Mouse (Mus musculus) frontal cortex, postnatal 25 days (tissue): ENCODE results near the gene Map6.

Source experiments
- DNase-seq, 2 experiments: peaks; one replicate each; pipeline ENCODE4 v3.0.0; 2022; ENCODE audit warnings: low spot score in 2 of 2

Map6 gene

DNA sequence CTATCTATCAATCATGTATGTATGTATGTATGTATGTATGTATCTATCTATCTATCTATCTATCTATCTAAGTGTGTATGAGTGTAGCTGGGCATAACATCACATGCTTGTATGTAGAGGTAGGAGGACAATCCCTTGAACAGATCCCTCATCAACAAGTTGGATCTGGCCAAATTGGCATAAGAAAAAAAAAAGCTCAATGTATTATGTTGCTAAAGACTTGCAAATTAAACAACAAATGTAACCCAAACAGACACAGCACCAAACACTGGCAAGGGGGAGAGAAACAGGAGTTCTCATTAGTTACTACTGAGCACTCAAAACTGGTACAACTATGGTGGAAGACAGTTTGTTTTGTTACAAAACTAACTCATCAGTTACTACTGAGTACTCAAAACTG, 2.6 kb upstream of the Map6 start:
- DNase-seq: no peak

DNA sequence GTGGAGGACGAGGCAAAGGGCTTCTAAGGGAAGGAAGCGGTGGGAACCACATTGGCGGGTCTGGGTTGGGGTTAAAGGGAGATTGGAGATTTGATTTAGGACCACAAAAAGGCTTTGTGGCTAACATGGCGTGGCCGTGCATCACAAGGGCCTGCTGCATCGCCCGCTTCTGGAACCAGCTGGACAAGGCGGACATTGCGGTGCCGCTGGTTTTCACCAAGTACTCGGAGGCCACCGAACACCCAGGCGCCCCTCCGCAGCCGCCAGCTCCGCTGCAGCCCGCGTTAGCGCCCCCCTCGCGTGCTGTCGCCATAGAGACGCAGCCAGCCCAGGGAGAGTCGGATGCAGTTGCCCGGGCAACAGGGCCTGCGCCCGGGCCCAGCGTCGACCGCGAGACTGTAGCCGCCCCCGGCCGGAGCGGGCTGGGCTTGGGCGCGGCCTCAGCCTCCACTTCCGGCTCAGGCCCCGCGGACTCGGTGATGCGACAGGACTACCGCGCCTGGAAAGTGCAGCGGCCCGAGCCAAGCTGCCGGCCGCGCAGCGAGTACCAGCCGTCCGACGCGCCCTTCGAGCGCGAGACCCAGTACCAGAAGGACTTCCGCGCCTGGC, 754 bp downstream of the Map6 start:
- peak; percentile 60 to 74 for DNase-seq

DNA sequence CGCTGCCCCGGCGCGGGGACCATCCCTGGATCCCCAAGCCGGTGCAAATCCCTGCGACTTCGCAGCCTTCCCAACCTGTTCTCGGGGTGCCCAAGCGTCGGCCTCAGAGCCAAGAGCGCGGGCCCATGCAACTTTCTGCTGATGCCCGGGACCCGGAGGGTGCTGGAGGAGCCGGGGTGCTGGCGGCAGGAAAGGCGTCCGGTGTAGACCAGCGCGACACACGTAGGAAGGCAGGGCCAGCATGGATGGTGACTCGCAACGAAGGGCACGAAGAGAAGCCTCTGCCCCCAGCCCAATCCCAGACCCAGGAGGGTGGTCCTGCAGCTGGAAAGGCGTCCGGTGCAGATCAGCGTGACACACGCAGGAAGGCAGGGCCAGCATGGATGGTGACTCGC, 1.3 kb downstream of the Map6 start:
- DNase-seq: no peak

DNA sequence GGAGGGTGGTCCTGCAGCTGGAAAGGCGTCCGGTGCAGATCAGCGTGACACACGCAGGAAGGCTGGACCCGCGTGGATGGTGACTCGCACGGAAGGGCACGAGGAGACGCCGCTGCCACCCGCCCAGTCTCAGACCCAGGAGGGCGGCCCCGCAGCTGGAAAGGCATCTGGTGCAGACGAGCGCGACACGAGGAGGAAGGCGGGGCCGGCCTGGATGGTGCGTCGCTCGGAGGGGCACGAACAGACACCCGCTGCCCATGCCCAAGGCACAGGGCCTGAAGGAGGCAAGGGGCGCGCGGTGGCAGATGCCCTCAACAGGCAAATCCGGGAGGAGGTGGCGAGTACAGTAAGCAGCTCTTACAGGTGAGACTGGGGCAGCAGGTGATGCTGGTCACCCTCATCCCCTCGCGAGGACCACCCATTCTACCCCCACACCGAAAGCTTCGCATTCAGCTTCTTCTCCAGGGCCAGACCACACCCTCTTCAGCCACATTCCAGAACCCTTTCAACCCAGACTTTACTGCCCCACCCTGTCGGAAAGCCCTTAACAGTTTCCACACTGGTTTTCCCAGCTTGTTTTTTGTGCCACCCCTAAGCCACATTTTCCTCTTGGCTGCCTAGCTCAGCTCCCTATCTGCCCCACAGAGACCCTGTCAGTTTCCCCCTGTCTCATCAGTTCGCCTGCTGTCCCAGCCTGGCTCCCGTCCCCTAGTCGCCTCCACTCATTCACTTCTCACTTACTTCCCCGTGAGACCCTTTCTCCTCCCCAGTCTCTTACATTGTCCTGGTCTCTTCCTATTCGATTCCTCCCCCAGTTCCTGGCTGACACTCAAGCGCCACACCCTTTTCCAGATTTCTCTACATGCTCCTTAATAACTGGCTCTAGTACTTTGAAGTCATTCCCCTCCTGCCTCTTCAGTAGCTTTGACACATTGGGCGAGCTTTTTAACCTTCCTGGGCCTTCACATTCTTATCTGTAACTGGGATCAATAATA, 2.0 kb downstream of the Map6 start:
- DNase-seq: no peak

DNA sequence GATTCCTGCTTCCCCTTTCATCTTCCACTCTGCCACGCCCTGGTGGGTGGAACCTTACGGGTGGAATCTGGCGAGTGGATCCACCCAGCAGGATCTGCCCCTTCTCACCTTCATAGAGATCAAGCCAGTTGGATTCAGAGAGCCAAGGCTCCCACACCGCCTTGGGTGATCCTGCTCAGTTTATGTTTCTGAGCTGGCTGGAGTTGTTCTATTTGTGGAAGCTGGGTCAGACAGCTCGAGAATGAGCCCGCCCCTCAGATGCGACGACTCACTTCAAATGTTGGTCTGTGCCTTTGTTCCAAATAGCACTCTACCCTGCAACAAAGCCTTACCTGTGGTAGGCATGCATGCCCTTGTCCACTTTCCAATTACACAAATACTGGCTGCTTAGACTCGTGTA, 4.4 kb downstream of the Map6 start:
- DNase-seq: no peak

DNA sequence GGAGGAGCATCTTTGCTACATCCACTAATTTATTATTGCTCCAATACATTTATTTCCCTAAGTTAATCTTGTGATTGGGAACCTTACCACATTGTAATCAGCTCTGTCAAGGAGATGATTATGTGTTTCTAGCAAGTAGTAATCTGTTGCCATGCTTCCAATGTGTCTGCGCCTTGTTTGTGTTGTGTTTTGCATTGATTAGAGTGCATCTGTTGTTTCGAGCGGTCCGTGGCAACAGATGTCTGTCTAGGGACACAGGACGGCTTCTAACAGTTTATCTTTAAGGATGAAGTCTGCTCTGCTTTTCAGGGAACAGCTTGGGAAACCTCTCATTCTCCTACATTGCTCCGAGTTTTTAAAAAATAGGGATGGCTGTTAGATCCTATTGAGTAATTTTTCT, 7.9 kb downstream of the Map6 start:
- DNase-seq: no peak

DNA sequence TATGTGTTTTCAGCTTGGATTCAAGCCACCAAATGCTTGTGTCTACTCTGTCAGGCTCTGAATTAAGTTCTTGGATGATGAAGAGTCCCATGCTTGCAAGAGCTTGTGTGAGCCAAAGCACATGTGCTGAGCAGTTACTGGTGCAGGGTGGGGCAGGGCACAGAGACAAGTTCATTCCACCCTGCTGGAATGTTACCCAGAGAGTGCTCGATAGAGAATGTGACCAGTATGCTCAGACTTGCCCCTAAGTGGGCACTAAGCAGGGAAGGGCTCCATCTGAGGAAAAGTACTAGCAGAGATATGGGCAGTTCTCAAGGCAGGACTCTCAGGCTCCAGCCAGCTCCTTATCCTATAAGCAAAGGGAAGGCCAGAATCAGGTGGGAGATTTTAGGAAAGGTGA, 9.4 kb downstream of the Map6 start:
- no peak for DNase-seq

DNA sequence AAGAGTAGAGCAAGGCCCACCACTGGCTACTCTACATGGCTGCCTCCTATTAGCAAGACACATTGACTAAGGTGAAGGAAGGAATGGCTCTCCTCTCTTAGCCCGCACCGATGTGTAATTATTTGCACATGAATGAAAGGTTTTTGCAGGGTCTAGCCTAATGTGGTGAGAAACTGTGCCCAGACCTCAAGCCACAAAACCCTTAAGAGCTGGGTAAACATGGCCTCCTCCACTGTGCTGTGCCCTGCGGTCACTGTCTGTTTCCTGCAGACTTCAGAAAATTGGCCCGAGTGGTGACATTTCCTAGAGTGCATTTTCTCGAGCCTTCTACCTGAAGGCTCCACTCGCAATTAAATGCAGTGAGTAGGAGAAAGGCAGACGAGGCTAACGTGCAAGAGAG, 11.1 kb downstream of the Map6 start:
- DNase-seq: no peak

DNA sequence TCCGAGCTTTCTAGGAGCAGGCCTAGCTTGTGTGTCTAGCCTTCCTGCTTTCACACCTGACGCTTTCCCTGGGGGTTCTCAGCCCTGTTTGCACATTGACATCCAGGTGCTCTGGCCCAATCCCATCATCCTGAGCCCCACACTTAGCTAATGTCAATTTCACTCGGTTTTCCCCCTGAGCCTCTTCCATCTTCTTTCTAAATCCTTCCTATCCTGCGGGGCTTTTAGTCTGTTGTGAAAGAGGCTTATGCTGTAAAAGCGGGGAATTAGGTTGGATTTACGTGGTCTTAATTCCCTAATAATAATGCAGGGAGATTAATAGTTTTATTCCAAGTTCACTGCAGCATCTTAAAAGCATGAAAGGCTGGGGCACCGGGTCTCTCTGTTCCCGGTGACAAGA, 12.3 kb downstream of the Map6 start:
- no peak for DNase-seq

DNA sequence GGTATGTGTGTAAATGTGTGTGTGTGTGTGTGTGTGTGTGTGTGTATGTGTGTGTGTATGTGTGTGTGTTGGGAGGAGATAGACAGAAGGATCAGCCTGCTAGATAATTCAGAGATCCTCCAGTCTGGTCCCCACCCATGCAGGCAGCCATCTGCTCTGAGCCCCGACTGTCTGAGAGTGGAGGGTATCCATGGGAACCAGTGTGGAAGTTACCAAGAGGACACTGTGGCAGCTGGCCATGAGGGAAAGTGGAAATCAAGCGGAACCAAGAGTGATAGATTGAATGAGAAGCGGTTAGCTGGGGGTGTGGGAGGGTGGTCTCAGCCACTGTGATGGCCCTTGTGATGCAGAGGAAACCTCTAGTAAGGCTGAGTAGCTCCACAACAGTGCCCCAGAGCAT, 20.0 kb downstream of the Map6 start:
- no peak for DNase-seq

DNA sequence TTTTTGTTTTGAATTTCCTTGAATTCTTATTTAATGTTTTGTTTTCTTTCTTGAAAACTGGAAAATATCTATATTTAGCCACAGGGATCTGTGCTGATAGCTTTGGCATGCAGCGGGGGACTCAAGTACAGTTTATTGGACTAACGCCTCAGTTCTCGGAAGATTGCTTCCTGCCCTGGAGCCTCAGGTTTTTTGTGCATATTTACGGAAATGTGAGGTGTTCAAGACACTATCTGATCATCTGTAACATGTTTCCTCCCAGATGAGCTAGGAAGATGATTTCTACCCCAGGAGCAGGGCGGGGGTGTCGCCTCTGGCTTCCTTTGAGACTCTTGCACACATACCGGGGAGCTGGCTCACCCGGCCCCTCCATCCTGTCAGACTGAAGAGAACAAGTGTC, 22.8 kb downstream of the Map6 start:
- DNase-seq: no peak

DNA sequence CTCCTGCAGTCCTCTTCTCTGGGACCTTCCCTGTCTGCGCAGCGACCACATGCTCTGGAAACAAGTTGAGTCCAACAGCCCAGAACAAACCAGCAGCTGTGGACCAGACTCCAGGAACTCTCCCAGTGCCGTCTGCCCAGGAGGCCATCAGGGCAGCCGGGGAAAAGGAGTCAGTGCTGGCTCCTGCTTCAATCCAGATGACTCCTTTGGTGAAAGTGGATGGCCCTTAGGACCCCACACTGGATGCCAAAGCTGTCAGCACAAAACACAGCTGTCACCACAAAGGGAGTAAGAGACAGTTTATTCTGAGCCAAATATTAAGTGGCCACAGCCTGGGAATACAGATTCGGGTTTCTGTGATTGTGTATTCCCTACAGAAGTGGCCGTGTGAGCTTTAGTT, 23.7 kb downstream of the Map6 start:
- no peak for DNase-seq

DNA sequence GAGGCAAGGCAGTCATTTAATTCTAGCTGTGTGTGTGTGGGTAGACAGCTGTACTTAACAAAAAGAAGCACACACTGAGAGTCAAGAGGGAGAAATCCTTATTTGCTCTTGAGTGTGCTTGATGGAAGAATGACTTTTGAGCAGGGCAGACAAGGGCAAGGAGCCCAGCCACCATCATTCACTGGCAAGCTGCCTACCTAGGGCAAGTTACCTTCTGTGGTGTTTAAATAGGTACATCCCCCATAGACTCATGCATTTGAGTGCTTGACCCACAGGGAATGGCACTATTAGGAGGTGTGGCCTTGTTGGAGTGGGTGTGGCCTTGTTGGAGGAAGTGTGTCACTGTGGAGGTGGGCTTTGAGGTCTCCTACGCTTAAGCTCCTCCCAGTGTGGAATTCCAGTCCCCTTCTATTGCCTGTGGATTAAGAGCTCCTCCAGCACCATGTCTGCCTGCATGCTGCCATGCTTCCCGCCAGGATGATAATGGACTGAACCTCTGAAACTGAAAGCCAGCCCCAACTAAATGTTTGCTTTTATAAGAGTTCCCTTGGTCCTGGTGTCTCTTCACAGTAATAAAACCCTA, 27.0 kb downstream of the Map6 start:
- DNase-seq: no peak

DNA sequence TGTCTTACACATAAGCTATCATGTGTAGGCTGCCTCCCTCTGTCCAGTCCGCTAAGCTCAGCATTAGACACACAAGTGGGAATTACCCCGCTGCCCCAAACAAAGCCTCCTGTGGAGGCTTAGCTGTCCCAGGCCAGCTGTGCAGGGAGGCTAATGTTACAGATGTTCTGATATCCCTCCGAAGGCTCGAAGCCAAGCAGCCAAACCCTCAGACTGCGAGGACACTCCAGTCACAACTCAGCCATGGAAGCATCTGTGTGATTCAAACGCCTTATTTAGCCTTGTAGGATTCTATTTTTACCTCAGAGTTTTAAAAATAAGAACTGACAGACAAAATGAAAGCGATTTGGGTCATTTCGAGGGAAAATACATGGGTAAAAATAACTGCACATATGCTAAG, 27.9 kb downstream of the Map6 start:
- DNase-seq: no peak

DNA sequence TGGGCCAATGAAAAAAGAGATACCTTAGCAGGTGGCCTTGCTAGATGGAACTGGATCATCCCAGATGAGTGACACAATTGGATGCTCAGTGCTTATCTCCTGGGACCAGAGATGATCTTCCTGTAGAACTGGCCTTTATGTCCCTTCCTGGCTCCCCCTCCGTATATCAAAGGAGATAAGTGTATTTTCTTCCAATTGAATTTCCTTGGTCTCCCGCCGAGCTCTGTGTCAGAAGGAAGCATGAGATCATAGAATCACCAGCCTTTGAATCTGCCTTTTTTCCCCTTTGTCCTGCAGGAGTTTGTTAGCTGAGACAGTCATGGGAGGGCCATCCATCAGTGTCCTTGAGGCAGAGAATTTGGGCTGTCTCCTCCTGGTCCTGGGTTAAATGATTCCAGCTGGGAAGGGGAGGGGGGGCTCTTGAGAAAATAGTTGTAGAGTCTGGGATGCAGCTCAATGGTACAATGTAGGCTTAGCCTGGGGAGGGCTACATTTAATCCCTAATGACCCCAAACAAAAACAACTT, 33.5 kb downstream of the Map6 start:
- no peak for DNase-seq

DNA sequence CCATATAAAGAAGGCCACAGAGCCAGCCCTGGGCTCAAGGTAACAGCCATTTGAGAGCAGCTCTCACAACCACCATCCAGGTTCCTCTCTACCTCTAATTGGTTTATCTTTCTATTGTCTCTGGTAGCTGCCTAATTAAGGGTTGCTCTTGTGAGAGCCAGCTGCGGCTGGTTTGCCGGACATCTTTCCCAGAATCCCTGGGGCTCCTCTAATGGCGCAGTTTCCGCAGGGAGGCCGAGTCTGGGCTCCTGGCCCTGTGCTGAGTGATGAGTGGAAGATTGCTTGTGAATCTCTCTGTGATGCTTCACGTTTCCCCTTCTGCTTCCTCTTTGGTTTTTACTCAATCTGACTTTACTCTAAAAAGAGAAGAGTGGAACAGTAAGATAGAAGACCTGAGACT, 36.8 kb downstream of the Map6 start:
- no peak for DNase-seq

DNA sequence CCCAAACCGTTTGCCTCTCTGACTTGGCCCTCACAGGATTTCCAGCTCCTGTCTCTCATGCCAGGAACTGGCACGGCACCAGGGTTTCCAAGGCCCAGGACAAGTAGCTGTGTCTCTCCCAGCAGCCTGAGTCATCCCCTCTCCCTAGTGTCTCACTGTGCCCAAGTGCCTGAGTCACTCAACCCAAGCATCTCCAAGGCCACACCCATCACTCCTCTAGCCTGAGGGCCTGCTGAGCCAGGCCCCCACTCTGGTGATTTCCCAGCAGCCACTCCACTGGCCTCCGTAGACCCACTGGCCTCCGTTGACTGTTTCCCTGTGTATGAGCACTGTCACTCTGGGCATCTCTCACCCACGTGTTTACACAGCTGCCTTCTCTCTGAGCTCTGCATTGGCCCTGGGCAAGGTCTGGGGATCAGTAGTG, 37.7 kb downstream of the Map6 start:
- no peak for DNase-seq

DNA sequence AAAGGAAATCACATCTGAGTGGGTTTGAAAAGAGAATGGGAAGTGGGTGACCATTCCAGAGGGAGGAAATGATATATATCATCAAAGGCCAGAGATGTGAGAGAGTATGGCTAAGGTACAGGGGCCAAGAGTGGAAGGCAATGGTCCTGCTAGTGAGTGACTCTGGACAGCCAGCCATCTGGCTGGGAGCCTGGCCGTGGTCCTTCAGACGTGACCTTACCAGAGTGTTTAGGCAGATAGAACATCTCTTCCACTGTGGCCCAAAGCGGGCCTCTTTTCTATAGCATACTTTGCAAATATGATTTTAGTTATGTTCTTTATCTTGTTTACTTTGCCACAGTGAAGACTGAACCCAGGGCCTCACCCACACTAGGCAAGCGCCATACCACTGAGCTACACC, 38.4 kb downstream of the Map6 start:
- DNase-seq: no peak

DNA sequence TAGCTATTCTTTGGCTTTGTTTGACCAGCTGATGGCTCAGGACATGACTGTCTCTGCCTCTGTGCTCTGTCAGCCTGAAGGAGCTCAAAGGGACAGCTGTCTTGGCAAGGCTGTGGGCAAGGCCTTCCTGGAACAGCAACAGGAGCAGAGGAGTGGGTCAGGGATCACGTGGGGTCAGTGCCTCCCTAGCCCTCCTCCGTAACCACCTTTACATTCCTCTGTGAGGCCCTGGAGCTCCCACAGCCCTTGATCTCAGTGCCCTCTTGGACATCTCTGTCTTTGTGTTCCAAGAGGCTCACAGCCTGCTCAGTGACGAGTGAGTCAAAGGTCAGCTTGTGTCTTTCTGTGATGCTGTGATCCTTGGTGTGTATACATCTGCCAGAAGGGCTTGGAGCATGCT, 39.4 kb downstream of the Map6 start:
- DNase-seq: no peak

DNA sequence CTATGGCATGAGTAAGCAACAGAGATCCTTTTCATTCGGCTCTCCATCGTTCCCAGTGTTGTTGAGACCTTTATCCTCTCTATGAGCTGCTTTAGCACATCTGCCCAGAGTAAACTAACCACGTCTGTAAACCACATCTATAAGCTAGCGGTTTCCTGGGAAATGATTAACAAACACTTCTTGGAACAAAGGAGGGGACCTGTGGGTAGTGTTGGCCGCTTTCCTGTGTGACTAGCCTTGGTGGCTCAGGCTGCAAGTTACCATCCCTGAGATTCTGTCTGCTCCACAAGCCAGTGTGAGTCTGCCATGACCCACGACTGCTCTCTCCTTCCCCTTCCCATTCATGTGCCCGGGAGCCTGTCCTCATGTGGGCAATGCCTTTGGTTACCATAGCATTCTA, 44.2 kb downstream of the Map6 start:
- no peak for DNase-seq

DNA sequence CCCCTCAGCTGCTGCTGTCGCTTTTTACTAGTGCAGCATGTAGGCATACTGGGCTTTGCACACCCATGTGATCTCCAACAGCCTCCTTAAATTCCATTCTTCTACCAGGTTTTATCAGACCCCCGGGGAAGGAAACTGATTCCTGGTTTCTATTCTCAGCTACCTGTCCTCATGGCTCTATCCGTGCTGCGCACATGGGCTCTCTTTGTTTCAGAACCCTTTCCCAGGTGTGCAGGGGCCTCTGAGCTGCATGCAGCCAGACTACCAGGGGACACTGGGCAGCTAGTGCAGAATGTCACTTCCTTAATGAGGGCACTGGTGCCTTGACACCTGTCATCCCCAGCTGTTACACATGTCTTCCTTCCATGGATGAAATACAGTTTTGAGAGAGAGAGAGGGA, 44.8 kb downstream of the Map6 start:
- DNase-seq: no peak

DNA sequence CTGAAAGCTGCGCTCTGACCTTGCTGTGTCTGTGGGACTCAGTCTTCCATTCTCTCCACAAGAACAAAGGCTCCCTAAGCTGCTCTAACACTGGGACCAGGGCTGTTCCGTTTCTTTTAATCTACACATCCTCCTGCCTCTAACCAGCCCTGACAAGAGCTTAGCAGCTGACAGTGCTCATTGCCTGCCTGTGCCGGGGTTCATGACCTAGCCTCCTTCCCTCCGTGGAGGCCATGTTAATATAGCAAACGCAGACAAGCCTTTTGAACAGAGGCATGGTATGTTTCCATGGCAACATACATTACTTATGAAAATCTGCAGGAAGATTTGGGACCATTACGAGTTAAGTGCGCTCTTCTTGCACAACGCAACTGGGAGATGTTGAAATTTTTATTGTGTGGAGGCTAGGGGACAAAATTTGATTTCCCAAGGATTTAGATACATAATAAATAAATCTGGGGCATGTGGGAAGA, 45.5 kb downstream of the Map6 start:
- DNase-seq: no peak

DNA sequence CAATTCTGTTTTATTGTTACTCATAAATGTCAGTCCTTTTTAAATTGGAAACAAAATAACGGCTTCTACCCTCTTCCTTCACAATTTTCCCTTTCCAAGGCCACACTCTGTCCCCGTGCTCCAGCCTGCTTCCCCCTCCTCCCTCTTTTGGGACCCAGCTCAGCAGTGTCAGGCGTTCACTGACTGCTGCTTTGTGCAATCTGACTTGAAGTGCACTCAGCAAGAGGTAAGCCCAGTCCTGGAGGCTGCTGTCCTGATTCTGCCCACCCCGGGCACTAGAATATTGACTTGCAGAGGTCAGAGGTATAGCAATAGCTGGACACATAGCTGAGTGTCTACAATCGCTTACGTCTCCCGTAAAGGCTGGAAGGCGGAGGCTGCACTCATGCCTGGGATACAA, 46.0 kb downstream of the Map6 start:
- DNase-seq: no peak
